Comparison of ENCODE assay signal across 35 mouse cellular contexts in genomic region chr12:76524915-76525314, GRCm38 (mm10).
"Had no signal": no experiment of that assay in that cellular context is flagged by ENCODE, and none has a peak within 500 bp of the region (broad histone marks: within the 10 kb centered on the region; RNA-seq: fewer than 3 reads in every experiment).

No protein-coding gene starts in this region.

- DNase-seq: heart, adult 2 months; heart, postnatal 10 days; heart, postnatal 14 days; heart, postnatal 36 days; heart, postnatal 4 days; kidney, adult 11 months; kidney, adult 18-20 months; kidney, adult 2 months; kidney, adult 8-10 months; kidney, adult 9 months; kidney, postnatal 10 days; kidney, postnatal 14 days; kidney, postnatal 25 days; kidney, postnatal 36 days; kidney, postnatal 4 days; layer of hippocampus, adult 9-11 months had no signal

- H3K4me3 ChIP-seq: heart, adult 2 months; heart, embryonic 10.5 days; heart, embryonic 12.5 days; heart, embryonic 13.5 days; heart, embryonic 15.5 days; hindbrain, embryonic 10.5 days; hindbrain, embryonic 12.5 days; hindbrain, embryonic 13.5 days; hindbrain, embryonic 15.5 days; intestine, embryonic 15.5 days; kidney, embryonic 15.5 days; layer of hippocampus, adult 2 months had no signal

- H3K9ac ChIP-seq: heart, embryonic 12.5 days; heart, embryonic 13.5 days; heart, embryonic 15.5 days; hindbrain, embryonic 12.5 days; hindbrain, embryonic 13.5 days; hindbrain, embryonic 14.5 days; hindbrain, embryonic 15.5 days; intestine, embryonic 15.5 days; kidney, embryonic 15.5 days had no signal

- H3K9me3 ChIP-seq: heart, embryonic 10.5 days; heart, embryonic 12.5 days; heart, embryonic 13.5 days; heart, embryonic 15.5 days; hindbrain, embryonic 10.5 days; hindbrain, embryonic 12.5 days; hindbrain, embryonic 13.5 days; hindbrain, embryonic 15.5 days; intestine, embryonic 15.5 days; kidney, embryonic 15.5 days had no signal

- H3K4me1 ChIP-seq: hindbrain, embryonic 12.5 days; hindbrain, embryonic 13.5 days; hindbrain, embryonic 15.5 days had no signal

- H3K4me2 ChIP-seq: heart, embryonic 11.5 days; heart, embryonic 12.5 days; heart, embryonic 13.5 days; heart, embryonic 15.5 days; hindbrain, embryonic 12.5 days; hindbrain, embryonic 13.5 days; hindbrain, embryonic 14.5 days; hindbrain, embryonic 15.5 days; intestine, embryonic 15.5 days; kidney, embryonic 15.5 days had no signal

- ATAC-seq: hindbrain, embryonic 16.5 days; hindbrain, postnatal 0 days; inflammation-experienced regulatory T-cells, adult 6 months; intestine, embryonic 15.5 days; intestine, embryonic 16.5 days; intestine, postnatal 0 days had no signal

- H3K36me3 ChIP-seq: heart, embryonic 10.5 days; heart, embryonic 12.5 days; heart, embryonic 13.5 days; heart, embryonic 15.5 days; hindbrain, embryonic 10.5 days; hindbrain, embryonic 12.5 days; hindbrain, embryonic 13.5 days; hindbrain, embryonic 15.5 days; intestine, embryonic 15.5 days; kidney, embryonic 15.5 days had no signal

- H3K27ac ChIP-seq: heart, adult 2 months; heart, embryonic 10.5 days; heart, embryonic 13.5 days; heart, embryonic 15.5 days; hindbrain, embryonic 10.5 days; hindbrain, embryonic 12.5 days; hindbrain, embryonic 13.5 days; hindbrain, embryonic 14.5 days; hindbrain, embryonic 15.5 days; hindbrain, postnatal 0 days; intestine, embryonic 15.5 days; kidney, embryonic 15.5 days; kidney, postnatal 0 days; layer of hippocampus, adult 2 months had no signal

- H3K27me3 ChIP-seq: heart, embryonic 15.5 days; hindbrain, embryonic 15.5 days; intestine, embryonic 15.5 days; kidney, embryonic 15.5 days had no signal
